ENCODE assay signal across 15 mouse cellular contexts in the genomic region with DNA sequence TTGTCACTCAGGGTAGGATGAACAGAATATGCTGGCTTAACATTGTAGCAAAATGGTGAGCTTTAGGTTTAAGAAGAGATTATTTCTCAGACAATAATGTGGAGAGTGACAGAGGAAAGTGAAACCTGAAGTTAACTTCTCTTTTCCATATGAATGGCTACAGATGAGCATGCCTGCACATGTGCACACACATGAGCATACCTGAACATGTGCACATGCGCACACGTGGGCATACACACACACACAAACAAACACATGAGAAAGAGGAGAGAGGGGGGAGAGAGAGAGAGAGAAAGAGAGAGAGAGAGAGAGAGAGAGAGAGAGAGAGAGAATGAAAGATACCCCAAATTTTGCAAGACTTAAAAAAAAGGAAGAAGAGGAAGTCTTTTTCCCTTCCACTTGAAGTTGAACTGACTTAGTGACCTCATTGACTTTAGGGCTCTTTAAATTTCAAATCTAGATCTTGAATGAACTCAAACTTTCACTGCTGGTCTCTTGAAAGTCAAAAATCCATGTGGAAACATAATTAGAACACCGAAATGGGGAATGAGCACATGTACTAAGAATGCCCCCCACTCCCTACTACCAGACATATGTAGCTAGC.
"Had no signal": no experiment of that assay in that cellular context is flagged by ENCODE, and none has a peak within 500 bp of the region (broad histone marks: within the 10 kb centered on the region; RNA-seq: fewer than 3 reads in every experiment).

No protein-coding gene starts in this region.

- H3K27me3 ChIP-seq: limb, embryonic 12.5 days; liver, embryonic 13.5 days; lung, embryonic 15.5 days; neural tube, embryonic 12.5 days had no signal

- H3K36me3 ChIP-seq: limb, embryonic 12.5 days; liver, embryonic 13.5 days; lung, embryonic 15.5 days; midbrain, embryonic 10.5 days; neural tube, embryonic 12.5 days had no signal

- H3K4me3 ChIP-seq: limb, embryonic 12.5 days; liver, embryonic 13.5 days; lung, embryonic 15.5 days; midbrain, embryonic 10.5 days; neural tube, embryonic 12.5 days had no signal

- H3K9me3 ChIP-seq: limb, embryonic 12.5 days; liver, embryonic 13.5 days; lung, embryonic 15.5 days; midbrain, embryonic 10.5 days; neural tube, embryonic 12.5 days had no signal

- DNase-seq: kidney, adult 18-20 months; kidney, postnatal 10 days; layer of hippocampus, postnatal 36 days; liver, postnatal 0 days; lung, postnatal 14 days; midbrain, embryonic 14.5 days; retina, postnatal 1 day; right cerebral cortex, postnatal 14 days; thymus, adult 18-20 months; thymus, postnatal 14 days had no signal

- H3K27ac ChIP-seq: limb, embryonic 12.5 days; liver, embryonic 13.5 days; lung, embryonic 15.5 days; midbrain, embryonic 10.5 days; neural tube, embryonic 12.5 days had no signal

- H3K4me1 ChIP-seq: limb, embryonic 12.5 days; lung, embryonic 15.5 days; midbrain, embryonic 10.5 days; neural tube, embryonic 12.5 days had no signal
